Mouse (Mus musculus): Measurements from ENCODE around the gene Foxo1.

DNA sequence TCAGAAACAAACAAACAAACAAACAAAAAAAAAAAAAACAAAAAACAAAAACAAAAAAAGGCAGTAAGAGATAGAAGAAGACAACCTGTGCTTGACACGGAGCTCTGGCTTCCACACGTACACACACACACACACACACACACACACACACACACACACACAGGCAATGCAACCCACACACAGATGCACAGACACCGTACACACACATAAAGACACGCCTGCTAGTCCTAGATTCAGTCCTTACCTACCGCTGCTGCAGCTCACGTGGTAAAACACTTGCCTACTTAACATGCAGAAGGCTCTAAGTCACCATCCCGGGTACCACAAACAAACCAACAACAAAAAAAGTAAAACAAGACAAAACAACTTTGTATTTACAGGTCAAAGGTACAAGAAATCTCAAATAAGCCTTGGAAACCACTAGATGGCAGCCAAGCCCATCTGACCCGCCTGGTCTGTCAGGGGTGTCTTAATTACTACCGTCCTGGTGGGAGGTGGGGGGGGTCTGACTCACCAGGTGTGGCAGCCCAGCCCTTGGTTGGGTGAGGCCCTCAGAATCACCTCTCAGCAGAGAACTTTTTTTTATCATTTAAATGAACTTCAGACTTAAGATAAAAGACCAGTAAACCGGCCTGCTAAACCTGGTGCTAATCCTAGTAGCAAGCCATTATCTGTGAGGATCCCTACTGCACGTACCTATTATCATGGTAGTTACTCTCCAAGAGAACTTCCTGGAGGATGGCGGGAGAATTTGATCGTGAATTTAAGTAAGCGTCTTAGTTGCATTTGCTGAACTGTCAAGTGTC, 14.3 kb upstream of the Foxo1 start:
- no peak for TF ChIP-seq POLR2A (IDR thresholded peaks at IDR 0.05; ENCODE audit: extremely low read depth, insufficient read depth, low read length)
- TF ChIP-seq CTCF (IDR thresholded peaks at IDR 0.05; ENCODE audit: extremely low read depth, insufficient read depth, low read length): peak; percentile 64

All from cortical plate, adult 2 months (tissue).